Mouse (Mus musculus) ES-Bruce4 (cell line): ENCODE data around the gene Clpsl2.

ENCODE experiments used
- CTCF ChIP-seq: IDR thresholded peaks from one replicate; pipeline ENCODE4 v1.8.1; 2011; ENCODE audit warnings: low read depth, low read length
- POLR2A ChIP-seq: IDR thresholded peaks from one replicate; pipeline ENCODE4 v1.8.1; 2011; ENCODE audit warnings: low read length; ENCODE audit not compliant: insufficient read depth

DNA sequence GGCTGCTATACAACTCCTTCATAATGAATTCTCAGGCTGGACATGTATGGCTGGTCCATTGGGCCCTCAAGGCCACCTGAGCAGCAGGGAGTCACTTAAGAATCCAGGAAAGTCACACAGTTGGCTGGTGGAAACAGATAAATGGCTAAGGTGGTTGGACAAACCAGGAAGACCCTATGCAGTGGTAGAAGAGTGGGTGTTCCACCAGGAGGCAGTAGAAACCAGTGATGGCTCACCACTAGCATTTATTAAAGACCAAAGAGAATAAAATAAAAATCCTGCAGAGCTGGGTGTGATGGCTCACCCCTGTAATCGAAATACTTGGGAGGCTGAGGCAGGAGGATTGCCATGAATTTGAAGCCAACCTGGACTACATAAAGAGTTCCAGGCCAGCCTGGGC lies 2.3 kb upstream of the Clpsl2 start:
- TF ChIP-seq POLR2A (no peak), CTCF (no peak)
